Mouse (Mus musculus) lung, adult 10 weeks (tissue): ENCODE data around the gene Steap4. TPM values are rescaled to one million over a fixed set of nuclear protein-coding genes. Genes with fewer than 3 reads are reported as not detected.

Source experiments
- polyA plus RNA-seq: library from polyadenylated mRNA; stranded (reverse); fragments of 350-450 nt; fragmentation: Illumina TruSeq; extraction: RNeasy Lipid Tissue Mini Kit (QIAGEN cat#74804); gene quantifications from one replicate; pipeline ENCODE4 v1.2.3, GENCODE M21; 2014; ENCODE audit warnings: low read depth, low replicate concordance; ENCODE audit not compliant: insufficient read depth

Steap4 gene
- polyA plus RNA-seq: 8.9 TPM

DNA sequence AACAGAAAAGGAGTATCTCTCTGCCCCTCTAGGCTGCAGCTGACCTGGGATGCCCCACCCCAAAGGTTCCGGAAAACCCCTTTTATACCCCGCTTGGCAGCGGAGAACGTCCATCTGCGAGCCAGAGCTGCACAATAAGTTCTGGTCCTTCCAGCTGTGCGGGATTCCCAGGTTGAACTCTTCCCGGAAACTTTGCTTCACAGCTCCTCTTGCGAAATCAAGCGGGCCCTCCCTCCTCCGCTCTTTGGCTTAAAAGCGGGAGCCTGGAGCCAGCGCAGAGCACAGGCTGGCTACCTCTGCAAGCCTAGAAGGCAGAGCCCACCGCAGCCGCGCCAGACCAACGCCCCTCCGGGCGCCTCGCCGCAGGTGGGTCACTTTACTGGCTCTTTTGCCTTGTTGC, at the start of gene Steap4:
TSS of gene Steap4 (plus strand) at position 282 of the 400 bp plus-strand sequence.

Other genes starting within 250 kb of the Steap4 start
- gene Sri, start 85.6 kb downstream of the Steap4 start, polyA plus RNA-seq: 159 TPM